Mouse (Mus musculus) kidney, adult 8-10 months (tissue): Measurements from ENCODE around the gene Bad.

Experiments used
- DNase-seq, 2 experiments: peaks; one replicate each; pipeline ENCODE4 v3.0.0; 2022

Gene Bad

DNA sequence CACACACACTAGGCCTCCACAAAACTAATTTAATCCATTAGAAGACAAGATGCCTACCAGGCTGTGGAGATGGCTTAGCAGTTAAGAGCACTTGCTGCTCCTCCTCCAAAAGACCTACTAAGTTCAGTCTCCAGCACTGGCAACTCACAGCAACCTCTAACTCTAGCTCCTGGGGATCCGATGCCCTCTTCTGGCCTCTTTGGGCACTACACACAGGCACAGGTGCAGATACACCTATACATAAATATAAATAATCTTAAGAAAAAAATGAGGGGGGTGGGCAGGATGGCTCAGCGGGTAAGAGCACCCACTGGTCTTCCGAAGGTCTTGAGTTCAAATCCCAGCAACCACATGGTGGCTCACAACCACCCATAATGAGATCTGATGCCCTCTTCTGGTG is 5.4 kb upstream of the Bad start:
- DNase-seq: peak in 1 of 2 experiments; percentile 54

GRCm38 (mm10) chr19:6937541-6938465 is 3.9 kb upstream of the Bad start:
- DNase-seq: no peak

- DNase-seq: no peak
Observed at GRCm38 (mm10) chr19:6939106-6940002, 2.3 kb upstream of the Bad start.

- no peak for DNase-seq
Observed at GRCm38 (mm10) chr19:6940396-6941351, 987 bp upstream of the Bad start.

DNA sequence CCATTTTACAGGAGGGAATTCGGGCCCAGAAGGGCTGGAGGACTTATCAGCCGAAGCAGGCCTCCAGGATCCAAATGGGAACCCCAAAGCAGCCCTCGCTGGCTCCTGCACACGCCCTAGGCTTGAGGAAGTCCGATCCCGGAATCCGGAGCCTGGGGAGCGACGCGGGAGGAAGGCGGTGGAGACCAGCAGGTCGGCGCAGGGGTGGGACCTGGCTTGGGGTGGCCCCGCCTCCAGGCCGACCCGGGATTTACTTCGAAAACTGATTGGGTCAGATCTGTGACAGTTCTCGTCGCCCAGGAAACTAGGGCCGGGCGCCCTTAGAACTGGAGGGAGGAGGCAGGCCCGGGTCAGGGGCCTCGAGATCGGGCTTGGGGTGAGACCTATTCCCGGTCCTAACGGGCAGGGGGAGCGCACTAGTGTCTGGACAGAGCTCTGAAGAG is 609 bp downstream of the Bad start, which contains the start of gene Gpr137:
TSS of gene Gpr137 (minus strand) at position 232 of the 443 bp plus-strand sequence.
- peak; percentile 98 for DNase-seq

DNA sequence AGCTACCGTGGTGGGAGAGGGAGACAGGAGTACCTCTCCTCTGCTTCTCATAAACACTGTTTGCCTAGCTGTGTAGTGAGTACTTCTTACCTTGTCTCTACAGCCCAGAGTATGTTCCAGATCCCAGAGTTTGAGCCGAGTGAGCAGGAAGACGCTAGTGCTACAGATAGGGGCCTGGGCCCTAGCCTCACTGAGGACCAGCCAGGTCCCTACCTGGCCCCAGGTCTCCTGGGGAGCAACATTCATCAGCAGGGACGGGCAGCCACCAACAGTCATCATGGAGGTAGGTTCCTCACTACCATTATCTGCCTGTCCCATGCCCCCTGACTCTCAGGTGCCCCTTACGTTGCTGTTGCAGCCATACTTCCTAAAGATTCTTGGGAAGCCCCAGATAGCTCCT is 1.1 kb downstream of the Bad start:
- no peak for DNase-seq

DNA sequence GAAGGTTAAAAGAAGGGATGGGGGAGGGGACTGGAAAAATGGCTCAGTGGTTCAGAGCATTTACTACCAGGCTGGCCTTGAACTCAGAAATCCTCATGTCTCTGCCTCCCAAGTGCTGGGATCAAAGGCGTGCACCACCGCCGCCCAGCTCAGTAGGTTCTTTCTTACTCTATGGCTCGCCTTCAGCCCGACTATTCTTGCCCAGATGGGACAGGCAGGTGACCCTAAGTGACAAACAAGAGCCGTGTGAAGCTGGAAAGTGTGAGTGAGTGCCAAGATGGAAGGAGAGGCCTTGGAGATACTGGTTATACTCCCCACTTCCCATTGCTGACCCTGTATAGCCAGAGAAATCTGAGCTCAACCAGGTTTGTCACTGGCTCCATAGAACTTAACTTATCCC is 2.0 kb downstream of the Bad start:
- DNase-seq: no peak

DNA sequence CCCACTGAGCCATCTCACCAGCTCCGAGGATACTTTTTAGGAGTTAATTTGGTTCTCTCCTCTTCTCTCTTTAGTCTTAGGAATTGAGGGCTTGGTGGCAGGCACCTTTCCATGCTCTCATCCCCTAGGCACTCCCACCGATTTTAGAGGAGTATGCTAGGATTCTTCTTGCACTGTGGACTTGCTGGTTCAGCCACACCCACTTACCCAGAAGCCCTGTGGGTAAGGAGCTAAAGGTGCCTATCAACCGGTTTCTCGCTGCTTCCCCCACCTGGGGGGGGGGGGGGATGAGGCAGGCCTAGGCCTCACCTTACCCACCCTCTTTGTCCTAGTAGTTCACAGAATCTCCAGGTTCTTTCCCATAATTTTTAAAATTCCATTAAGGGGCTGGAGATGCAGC is 6.1 kb downstream of the Bad start:
- no peak for DNase-seq

DNA sequence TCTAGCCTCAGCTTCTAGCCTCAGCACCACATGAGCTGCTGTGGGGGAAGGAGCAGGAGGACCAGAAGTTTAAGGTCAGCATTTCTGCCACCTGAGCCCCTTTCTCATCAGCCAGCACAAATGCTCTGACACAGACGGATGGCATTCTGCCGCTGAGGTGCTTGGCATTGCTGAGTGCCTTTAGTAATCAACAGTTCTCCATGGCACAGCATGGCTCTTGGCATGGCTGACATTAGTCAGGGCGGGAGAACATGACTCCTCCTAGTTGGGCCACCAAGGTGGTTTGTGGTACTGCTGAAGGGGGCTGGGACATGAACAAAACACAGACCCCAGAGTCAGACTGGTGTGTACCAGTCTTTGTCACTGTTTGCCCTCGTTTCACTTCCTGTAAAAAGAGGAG is 6.5 kb downstream of the Bad start:
- no peak for DNase-seq

- no peak for DNase-seq
Observed at GRCm38 (mm10) chr19:6949532-6949931, 7.9 kb downstream of the Bad start.

- DNase-seq: no peak
Observed at GRCm38 (mm10) chr19:6949951-6950350, 8.3 kb downstream of the Bad start.

DNA sequence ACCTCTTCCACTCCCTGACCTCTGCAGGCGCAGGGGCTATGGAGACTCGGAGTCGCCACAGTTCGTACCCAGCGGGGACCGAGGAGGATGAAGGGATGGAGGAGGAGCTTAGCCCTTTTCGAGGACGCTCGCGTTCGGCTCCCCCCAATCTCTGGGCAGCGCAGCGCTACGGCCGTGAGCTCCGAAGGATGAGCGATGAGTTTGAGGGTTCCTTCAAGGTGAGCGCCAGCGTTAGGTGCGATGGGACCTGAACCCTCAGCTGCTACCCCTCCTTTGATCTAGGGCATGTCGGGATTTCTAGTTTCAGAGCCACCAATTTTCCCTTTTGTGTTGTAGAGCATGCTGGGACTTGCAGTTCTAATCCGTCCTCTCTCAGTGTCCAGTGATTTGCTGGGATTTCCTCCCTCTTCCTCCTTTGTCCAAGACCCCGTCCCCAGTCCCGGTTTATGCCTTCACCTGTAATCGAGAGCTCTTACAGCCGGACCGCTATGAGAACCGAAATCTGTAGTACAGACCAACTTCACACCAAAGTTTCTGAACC is 9.0 kb downstream of the Bad start:
- DNase-seq: peak; percentile 53 to 68

- peak; percentile 96 to 98 for DNase-seq
Observed at GRCm38 (mm10) chr19:6951381-6951968, 9.8 kb downstream of the Bad start.

DNA sequence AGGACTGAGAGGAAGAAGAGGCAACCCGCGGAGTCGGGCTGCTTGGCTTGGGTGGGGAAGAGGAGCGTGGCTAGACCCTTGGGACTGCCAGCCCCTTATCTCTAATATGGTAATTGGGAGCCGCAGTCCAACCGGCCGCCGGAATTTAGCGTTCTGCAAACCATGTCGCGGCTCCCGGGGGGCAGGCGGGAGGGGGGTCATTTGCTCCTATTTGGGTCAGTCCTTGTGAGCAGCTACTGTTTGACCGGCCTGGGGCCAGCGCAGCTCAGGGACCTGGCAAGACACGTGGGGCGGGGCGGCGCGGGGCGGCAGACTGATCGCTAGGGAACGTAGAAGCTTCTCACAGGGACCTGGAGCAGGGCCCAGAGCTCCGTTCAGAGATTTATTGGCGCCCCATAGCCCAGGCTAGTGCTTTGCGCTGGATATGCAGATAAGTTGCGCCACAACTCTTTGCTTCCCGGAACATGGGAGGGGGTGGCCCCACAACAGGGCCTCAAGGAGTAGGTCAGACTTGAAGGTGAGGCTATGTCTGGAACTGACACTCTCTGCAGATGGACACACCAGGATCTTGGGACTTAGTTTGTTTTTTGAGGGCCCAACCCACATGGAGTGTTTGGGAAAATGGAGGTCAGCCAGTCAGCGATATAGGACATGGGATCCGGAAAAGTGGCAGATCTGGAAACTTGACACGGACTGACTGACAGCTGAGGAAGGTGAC is 10.5 kb downstream of the Bad start:
- peak; percentile 88 to 89 for DNase-seq

DNA sequence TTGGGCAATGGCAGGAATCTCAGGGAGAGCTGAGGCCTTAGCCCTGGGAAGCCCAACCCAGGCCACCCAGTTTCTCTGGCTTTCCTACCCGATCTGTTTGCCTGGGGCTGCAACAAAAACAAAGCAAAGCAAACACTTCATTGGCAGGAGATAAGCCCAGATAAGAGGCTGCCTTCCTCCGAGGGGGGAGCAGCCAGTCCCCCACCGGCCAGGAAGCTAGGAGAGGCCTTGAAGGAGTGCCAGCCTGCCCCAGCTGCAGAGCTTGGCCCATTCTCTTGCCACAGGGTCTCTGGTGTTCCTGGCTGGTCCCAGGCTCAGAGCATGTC is 11.0 kb downstream of the Bad start:
- DNase-seq: peak; percentile 59 to 73

GRCm38 (mm10) chr19:6954046-6954445 is 12.4 kb downstream of the Bad start:
- DNase-seq: peak in 1 of 2 experiments; percentile 73

DNA sequence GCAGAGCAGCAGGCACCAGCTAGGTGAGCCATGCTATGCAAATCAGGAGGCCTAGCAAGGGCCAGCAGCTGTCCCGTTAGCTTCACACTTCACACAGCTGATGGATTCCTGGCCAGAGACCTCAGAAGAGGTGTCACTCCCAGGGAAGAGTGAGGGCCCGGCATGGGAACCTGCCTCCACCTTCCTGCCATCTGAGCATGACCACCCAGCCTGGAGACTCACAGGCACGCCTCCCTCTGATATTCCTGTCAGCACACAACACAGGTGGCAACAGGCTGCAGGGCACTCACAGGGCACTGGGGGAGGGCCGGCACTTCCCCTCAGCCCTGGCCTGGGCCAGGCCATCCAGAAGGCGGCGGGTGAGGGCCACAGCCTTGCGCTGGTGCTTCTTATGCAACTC is 13.8 kb downstream of the Bad start:
- no peak for DNase-seq

GRCm38 (mm10) chr19:6956461-6956860 is 14.8 kb downstream of the Bad start:
- DNase-seq: no peak

DNA sequence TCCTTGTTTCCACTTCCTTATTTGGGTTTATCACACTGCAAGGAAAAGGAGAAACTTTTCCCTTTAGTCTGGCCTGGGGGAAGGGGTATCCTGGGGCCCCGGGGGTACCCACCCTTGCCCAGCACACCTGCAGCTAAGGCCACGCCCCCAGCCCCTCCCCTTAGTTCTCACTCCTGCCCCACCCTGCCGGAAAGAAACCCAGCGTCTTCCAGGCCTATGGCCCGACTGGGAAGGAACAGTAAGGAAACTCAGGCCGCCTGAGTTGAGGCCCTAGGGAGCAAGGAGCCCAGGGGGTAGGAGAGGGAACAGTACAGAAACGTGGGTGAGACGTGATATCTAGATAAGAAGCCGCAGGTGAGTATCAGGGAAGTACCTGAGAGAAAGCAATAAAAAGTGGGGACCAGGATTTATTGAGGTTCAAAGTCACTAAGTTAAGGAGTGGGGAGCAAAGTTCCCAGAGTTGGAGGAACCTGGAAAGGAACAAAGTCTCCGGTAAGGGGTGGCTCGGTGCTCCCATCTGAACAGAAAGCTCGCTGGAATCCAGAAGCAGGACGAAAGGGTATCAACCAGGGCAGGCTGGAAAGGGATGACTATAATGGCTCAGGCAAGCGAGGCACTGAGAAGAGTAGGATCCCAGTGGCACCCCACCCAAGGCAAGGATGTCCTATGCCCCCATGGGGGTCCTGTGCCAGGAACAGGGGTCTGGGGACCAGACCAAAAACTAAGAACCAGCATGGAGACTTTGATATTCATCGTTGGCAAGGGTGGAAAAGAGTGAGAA is 27.0 kb downstream of the Bad start:
- DNase-seq: peak in 1 of 2 experiments; percentile 59

DNA sequence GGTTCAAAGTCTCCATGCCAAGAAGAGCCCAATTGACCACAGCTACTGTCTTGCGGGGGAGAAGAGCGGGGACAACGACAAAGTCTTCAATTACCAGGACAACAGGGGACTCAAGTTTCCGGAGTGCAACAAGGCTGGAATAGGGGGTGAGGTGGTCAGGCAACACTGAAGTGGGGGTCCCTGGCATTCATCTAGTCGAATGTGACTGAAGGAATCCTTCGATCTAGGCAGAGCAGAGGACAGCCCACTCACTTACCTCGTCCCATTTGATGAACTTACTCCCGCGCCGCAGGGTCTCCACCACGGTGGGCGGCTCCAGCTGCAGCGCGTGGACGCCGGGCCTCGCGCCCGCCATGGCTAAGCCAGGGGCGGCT is 27.6 kb downstream of the Bad start:
- no peak for DNase-seq
